Mouse (Mus musculus) thymus, postnatal 14 days (tissue): Measurements from ENCODE around the gene Rora.

Experiments
- DNase-seq: peaks from one replicate; pipeline ENCODE4 v3.0.0; 2021

Gene Rora

GRCm38 (mm10) chr9:69376982-69377653 is 723.5 kb downstream of the Rora start:
- no peak for DNase-seq

DNA sequence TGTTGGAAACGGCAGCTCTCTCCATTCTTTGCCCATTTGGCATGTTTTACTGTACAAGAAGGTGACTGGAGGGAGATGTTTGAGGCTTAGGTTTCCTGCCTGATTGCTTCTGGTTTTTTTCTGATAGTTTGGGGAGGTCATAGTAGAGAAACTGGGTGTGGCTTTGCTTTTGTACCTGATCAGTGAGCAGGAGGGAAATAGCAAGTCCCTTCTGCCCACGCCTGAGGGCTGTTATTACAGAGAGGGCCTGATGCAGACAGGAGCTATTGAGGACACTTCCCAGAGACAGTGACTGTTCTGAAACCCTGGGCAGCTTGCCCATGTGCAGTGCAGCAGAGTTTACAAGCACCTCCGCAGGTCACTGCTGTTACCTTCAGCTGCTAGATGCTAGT is 724.1 kb downstream of the Rora start:
- no peak for DNase-seq

GRCm38 (mm10) chr9:69380546-69380945 is 727.0 kb downstream of the Rora start:
- DNase-seq, result no peak

- no peak for DNase-seq
These were observed 728.2 kb downstream of the Rora start for GRCm38 (mm10) chr9:69381741-69382140.

DNA sequence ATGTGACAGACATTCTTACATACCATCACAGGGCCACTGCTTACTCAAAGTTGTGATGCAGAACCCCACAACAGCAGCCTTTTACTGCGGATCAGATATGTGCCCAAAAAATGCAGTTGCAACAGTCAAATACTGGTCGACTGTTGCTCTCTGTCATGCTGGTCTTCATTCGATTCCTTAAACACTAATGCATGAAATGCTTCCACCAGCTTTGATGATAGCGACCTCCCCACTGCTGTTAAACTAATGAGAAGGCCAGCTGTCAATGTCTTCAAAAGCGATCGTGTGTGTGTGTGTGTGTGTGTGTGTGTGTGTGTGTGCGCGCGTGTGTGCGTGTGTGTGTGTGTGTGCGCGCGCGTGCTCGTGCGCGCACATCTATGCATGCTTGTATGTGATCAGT is 730.9 kb downstream of the Rora start:
- DNase-seq, result no peak

DNA sequence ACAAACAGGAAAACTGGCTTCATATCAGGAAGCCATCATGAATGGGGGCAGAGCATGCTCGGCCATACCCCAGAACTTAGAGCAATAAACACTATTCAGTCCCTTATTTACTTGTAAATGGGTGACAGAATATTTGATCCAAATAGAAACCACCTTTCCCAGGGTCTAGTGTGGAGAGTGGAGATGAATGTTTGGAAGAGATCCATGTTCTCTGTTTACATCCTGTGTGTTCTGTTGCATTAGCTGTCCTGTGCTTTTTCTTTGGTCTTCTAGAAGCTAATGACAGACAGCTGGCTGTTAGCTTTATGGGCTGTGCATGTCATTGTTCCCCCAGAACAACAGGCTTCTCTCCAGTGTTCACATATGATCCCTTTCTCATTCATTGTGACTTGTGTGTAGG is 731.3 kb downstream of the Rora start:
- DNase-seq, result no peak

DNA sequence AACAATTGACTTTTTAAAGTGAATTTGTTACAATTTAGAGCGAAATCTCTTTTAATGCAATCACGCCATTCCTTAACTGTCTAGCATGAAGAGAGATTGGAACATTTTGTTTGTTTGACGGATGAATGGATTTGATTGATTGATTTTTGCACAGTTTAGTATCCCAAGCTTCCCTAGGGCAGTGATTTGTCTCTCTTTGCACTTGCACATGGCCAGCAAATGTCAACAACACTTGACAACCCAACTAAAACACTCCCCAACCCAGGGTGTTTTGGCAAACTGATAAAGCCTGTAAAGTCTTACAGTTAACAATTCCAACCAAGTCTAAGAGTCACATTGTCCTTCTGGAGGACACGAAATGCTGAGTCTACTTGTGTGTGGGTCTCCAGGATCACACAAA is 733.7 kb downstream of the Rora start:
- no peak for DNase-seq

DNA sequence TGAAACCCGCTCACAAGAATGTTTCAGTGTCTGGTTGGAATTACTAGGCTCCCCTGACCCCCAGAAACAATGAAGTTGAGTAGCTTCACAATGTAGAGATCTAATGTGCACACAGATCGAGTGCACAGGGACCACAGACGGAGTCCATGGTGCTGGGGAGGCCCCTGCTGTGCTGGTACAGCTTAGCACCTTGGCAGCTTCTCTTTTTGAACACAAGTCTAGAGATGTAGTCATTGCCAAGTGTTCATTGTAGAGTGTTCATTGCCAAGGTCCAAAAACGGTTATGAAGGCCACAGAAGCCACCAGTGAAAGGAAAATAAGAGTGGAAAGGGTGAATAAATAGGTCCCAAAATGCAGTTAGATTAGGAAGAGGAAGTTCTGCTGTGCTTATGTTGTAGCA is 737.0 kb downstream of the Rora start:
- DNase-seq, result no peak

GRCm38 (mm10) chr9:69394234-69394633 is 740.6 kb downstream of the Rora start:
- no peak for DNase-seq

DNA sequence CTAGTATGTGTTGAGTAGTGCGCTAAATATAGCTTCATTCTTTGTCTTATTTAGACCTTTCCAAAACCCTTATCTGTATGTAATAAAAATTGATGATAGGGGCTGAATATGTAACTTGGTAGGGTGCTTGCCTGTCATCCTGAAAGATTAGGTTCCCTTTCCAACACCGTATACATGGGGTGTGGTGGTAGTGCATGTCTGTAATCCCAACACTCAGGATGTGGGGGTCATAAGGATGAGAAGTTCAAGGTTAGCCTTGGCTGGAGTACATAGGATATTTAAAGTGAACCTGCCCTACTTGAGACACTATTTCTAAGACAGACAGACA is 743.8 kb downstream of the Rora start:
- DNase-seq, result no peak

DNA sequence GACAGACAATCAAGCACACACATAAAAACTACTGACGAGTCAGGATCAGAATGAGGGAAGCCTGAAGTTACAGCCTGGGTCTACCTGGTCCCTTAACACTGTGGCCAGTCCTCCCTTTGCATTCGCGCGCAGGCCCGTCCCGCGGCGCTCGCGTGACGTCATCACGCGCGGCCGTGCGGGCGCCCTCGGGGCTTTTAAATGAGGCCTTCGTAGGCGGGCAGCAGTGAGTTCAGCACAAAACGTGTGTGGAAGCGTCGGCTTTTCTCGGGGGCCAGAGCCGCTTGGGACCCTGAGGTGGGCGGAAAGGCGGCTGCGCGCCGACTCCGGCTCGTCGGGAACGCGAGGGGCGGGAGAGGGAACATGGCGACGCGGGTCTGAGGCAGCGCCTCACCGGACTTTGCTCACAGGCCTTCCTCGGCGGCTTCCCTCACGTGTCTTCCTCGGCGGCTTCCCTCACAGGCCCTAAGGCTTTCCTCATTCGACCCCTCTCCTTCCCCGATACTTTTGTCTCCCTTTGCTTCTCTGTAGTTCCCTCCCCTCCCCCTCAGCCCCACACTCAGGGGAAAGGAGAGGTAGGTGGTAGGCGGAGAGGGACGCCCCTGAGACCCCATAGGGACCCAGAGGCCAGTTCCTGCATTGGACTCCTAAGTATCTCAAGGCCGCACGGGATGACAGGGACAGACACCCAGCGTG is 744.3 kb downstream of the Rora start, which contains the start of gene Ice2:
Ice2 (plus strand) TSS at position 147 of the 693 bp plus-strand sequence.
- peak; percentile 76 for DNase-seq

- no peak for DNase-seq
These were observed 744.9 kb downstream of the Rora start for GRCm38 (mm10) chr9:69398453-69398850.

DNA sequence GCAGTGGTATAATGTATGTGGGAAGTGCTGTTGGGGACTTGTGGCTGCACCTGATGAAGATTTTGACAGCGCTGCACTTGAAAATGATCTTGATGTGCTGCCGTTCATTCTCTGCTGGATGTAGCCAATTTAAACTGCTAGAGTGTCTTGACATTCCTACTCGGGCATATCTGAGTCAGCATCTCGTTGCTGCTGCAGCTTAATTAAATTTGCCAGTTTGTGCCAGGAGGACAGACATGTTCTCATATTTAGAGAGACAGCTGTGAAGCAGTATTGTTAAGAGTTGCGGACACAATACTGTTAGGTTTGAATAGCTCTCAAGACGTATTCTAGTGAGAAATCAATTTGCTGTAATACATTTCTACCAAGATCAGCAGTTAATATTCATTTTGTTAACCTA is 751.1 kb downstream of the Rora start:
- DNase-seq, result no peak

- DNase-seq, result peak; percentile 35
These were observed 765.9 kb downstream of the Rora start for GRCm38 (mm10) chr9:69419476-69419875.

DNA sequence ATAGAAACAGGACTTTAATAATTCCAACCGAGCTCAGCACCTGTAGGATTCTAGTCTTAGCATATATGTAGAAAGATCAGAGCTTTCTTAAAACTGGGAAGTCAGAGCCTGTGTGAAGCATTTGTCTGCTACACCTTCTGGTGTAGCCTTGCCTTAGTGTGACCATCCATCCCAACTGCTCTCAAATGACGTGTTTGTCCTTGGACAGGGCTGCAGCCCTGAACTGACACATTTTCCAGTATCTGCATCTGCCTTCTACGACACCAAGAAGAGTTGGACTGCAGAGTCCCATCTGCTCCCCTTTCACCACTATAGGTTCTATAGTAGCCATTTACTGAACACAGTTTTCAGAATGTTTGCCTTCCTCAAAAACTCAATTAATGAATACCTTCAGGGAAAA is 776.9 kb downstream of the Rora start:
- DNase-seq, result no peak

GRCm38 (mm10) chr9:69431863-69432555 is 778.4 kb downstream of the Rora start:
- no peak for DNase-seq

GRCm38 (mm10) chr9:69435194-69435593 is 781.6 kb downstream of the Rora start:
- no peak for DNase-seq

DNA sequence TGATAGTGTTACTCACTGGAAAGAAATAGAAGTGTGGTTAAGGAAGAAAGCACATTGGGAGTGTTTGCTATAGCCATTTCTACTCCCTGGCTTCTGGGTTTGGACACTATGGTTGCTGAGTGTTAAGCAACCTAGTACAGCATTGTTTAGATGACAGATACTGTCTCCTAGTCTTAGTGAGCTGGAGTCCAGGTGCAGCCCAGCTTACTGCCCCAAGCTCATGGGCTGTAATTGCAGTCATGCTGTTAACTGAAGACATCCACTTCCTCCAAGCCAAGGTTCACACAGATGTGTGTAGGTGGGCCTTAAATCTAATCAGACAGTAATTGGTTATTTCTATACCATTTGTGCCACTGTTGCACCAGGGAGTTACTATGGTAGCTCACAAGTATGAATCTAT is 782.1 kb downstream of the Rora start:
- DNase-seq, result no peak
